Mouse (Mus musculus) embryonic stem cell, embryonic (primary cell): Measurements from ENCODE around the gene Pdgfc.
"Not testable (repeated sequence)": the region's sequence is repeated elsewhere in the genome, so short reads cannot be mapped to it uniquely, and the experiment has no call there.

ENCODE experiments used
- CTCF ChIA-PET, 4 experiments: fragments of 300-600 bp in 2 of 4; fragments of 350-600 bp in 2 of 4; sonication (Branson Sonifier 250); formaldehyde crosslinking; loops; one replicate each; lab custom pipeline; 2022; ENCODE audit warnings: inconsistent platforms in 2 of 4; lab: Charles Lee
- POLR2A ChIA-PET, 4 experiments: fragments of 300-600 bp in 2 of 4; fragments of 350-600 bp in 2 of 4; sonication (Branson Sonifier 250); formaldehyde crosslinking; loops; one replicate each; lab custom pipeline; 2022; ENCODE audit warnings: antibody characterized with exemption in 4 of 4, inconsistent platforms in 1 of 4; lab: Charles Lee

Gene Pdgfc

DNA sequence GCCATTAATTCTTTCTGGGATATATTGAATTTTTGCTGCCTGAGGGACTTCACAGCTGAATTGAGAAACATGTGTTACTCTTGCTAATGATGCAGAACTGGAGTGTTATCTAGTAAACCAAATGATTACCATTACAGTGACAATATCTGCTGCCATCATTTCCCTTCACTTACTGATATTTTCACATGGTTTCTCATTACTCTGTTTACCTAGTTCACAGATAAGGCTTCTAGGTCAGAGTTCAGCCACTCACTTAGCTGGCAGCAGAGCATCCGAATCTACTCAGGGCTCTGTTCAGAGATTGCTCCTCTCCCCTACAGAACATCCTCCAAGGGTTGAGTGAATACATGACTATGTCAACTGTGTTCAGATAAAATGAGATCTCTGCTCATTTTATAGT is 71.3 kb downstream of the Pdgfc start:
- ChIA-PET CTCF (no interaction called here), POLR2A (no interaction called here)

- CTCF ChIA-PET, result interaction anchor here in 1 of 4 experiments (0.5 kb wide), 1 partner anchor 135 kb away, joined by 3 read pairs; no protein-coding TSS in a partner anchor
- POLR2A ChIA-PET, result interaction anchor here in 1 of 4 experiments (3.9 kb wide), 1 partner anchor 9 kb away, joined by 14 read pairs; no protein-coding TSS in a partner anchor
Measured at GRCm38 (mm10) chr3:81110968-81111367, 74.8 kb downstream of the Pdgfc start.

GRCm38 (mm10) chr3:81112892-81113291 is 76.7 kb downstream of the Pdgfc start:
- POLR2A ChIA-PET, result interaction anchor here in 1 of 4 experiments (3.9 kb wide), 1 partner anchor 11 kb away, joined by 14 read pairs; no protein-coding TSS in a partner anchor
- CTCF ChIA-PET, result no interaction called here

- ChIA-PET POLR2A (no interaction called here), CTCF (no interaction called here)
Measured at GRCm38 (mm10) chr3:81120664-81121063, 84.4 kb downstream of the Pdgfc start.

GRCm38 (mm10) chr3:81121731-81122130 is 85.5 kb downstream of the Pdgfc start:
- ChIA-PET POLR2A (no interaction called here), CTCF (no interaction called here)

DNA sequence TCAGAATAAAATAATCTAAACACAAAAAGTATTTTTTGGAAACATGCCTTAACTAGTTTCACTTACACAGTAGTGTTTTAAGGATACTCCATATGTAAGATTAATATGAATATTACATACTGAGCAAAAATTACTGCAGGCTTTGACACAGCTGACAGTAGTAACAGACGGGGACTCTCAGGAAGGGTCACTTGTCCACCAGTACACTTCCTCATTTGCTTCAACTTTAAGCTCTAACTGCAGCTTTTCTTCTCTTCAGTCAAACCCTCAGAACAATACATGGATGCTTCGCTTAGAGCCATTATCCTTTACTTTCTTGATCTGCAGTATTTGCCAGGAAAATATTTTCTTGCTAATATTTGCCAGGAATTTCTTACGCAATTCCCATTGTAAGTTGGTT is 87.2 kb downstream of the Pdgfc start:
- CTCF ChIA-PET, result no interaction called here
- POLR2A ChIA-PET, result no interaction called here

- ChIA-PET POLR2A (interaction anchor here in 3 of 4 experiments (0.5 to 1.6 kb wide), 5 partner anchors 9 to 104 kb away, joined by 3 to 5 read pairs (median 3); no protein-coding TSS in a partner anchor), CTCF (interaction anchor here in 1 of 4 experiments (0.6 kb wide), 2 partner anchors 103 to 587 kb away, joined by 3 to 4 read pairs; no protein-coding TSS in a partner anchor)
Measured at GRCm38 (mm10) chr3:81127013-81127412, 90.8 kb downstream of the Pdgfc start.

DNA sequence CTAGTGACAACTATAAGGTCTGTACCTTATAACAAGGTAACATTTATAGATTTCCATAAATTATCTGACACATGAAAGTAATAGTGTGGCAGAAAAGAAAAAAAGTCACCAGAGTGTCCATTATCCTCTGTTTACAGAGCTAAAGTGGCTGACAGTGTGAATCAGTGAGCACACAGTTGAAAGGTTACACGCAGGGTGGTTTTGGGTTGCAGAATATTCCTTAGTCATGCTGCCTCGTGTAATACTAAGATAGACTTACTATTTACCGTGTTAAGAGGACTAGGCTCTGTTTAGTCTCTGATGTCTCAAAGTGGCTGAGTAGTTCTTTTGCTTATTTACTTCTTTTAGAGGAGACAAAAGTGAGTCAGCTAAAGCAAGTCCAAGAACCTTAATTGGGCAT is 100.8 kb downstream of the Pdgfc start:
- ChIA-PET POLR2A (no interaction called here), CTCF (no interaction called here)

DNA sequence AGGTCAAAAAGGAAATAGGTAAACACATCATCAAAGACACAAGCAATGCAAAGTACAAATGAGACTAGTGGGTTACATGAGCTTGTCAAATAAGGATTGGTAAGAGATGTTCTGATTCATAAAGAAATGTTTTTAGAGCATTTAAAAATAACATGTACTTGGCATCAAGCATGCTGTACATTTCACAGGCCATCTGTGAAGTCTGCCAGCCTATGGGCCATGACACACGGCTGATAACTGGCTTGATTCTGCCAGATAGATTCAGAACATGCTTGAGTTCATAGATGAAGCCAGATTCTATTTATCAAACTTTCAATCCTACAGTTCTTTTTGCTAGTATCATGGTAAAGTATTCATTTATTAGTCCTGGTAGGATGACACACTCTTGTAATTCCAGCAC is 101.8 kb downstream of the Pdgfc start:
- POLR2A ChIA-PET, CTCF ChIA-PET: not testable (repeated sequence)

- ChIA-PET POLR2A (no interaction called here), CTCF (no interaction called here)
Measured at GRCm38 (mm10) chr3:81143730-81144129, 107.5 kb downstream of the Pdgfc start.

GRCm38 (mm10) chr3:81149109-81149521 is 112.9 kb downstream of the Pdgfc start:
- ChIA-PET POLR2A (interaction anchor here in 1 of 4 experiments (1.0 to 1.6 kb wide), 3 partner anchors 9 to 22 kb away, joined by 3 to 5 read pairs (median 4); no protein-coding TSS in a partner anchor), CTCF (interaction anchor here in 1 of 4 experiments (0.9 kb wide), 1 partner anchor 110 kb away, joined by 3 read pairs; no protein-coding TSS in a partner anchor)

- CTCF ChIA-PET, result interaction anchor here in 1 of 4 experiments (0.6 kb wide), 1 partner anchor 178 kb away, joined by 4 read pairs; no protein-coding TSS in a partner anchor
- POLR2A ChIA-PET, result no interaction called here
Measured at GRCm38 (mm10) chr3:81150228-81150627, 114.0 kb downstream of the Pdgfc start.

DNA sequence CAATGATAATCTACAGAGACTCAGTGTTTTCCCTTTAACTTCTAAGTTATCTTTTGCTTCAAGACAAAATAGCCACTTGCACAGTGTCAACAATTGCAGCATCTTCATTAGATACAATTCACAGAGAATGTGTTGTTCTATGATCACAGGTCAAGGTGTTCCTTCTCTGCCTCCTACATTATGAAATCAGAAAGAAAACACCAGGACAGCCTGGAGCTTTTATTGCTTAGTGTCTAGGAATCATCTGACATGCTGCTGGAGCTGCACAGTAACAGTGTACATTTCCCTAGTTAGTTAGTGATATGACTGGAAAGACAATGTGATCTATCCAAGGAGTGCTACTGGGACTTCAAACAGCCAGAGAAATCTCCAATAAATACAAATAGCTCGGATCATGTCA is 118.2 kb downstream of the Pdgfc start:
- ChIA-PET CTCF (interaction anchor here in 1 of 4 experiments (0.6 kb wide), 1 partner anchor 58 kb away, joined by 4 read pairs; no protein-coding TSS in a partner anchor), POLR2A (no interaction called here)

DNA sequence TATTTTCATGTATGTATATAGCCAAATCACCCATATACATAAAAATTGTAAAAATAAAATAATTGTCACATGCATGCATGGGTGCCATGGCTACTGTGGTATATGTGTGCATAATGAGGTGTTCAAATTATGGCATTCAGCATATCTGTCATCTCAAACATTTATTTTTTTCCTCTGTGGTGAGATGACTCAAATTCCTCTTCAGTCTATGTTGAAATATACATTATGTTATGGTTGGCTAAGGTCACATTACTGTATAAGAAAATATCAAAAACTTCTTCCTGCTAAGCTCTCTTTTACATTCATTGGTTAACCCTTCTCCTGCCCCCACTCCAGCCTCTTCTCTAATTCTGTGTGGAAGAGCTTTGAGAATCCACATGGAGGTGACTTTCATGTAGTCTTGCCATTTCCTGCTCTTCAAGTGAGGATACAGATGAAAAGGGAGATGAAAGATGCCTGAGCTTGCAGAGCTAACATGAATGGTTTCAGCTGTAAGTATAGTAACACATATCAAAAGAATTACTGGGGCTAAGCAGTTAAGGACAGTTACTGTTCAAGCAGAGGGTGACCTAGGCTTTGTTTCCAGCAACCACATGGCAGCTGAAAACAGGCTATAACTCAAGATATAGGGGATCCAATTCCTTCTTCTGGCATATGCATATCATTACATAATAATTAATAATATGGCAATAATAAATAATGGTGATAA is 124.4 kb downstream of the Pdgfc start:
- ChIA-PET POLR2A (no interaction called here), CTCF (no interaction called here)

GRCm38 (mm10) chr3:81162129-81162528 is 125.9 kb downstream of the Pdgfc start:
- POLR2A ChIA-PET, result no interaction called here
- CTCF ChIA-PET, result no interaction called here

DNA sequence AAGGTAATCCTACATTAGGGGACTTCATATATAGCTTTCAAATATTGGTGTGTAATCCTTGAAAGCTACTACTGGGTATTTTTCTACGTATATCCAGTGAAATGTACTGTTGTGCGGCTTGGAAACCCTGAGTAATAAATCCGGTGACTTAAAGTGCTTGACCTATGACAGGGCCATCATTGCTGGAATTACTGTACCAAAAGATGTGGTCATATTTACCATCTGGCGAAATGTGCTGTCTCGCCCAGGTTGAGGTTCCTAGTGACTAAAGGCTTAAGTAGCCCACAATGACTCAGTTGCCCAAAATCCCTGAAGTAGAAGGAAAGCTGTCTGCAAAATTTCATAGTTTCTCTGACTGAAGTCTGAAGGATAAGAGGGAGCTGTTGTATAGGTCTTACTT is 127.9 kb downstream of the Pdgfc start:
- ChIA-PET CTCF (interaction anchor here in 1 of 4 experiments (0.6 kb wide), 1 partner anchor 1983 kb away, joined by 4 read pairs; no protein-coding TSS in a partner anchor), POLR2A (interaction anchor here in 1 of 4 experiments (0.7 to 1.2 kb wide), 2 partner anchors 49 to 110 kb away, joined by 3 read pairs; no protein-coding TSS in a partner anchor)

GRCm38 (mm10) chr3:81170073-81170809 is 134.0 kb downstream of the Pdgfc start:
- CTCF ChIA-PET, result no interaction called here
- POLR2A ChIA-PET, result interaction anchor here in 1 of 4 experiments (0.6 to 1.1 kb wide), 2 partner anchors 113 to 175 kb away, joined by 3 read pairs; no protein-coding TSS in a partner anchor

DNA sequence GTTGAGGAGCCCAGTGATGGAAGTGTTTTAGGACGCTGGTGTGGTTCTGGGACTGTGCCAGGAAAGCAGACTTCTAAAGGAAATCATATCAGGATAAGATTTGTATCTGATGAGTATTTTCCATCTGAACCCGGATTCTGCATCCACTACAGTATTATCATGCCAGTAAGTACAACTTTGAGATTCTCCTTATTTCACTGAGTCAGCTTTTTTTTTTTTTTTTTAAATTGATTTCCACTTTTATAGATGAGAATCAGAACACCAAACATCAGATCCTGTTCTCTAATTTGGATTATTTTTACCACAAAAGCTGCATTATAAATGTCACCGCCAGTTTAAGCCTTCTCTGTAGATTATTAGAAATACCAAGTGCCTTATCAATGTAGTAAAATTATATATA is 138.6 kb downstream of the Pdgfc start:
- ChIA-PET POLR2A (interaction anchor here in 1 of 4 experiments (0.6 kb wide), 1 partner anchor 87 kb away, joined by 3 read pairs; no protein-coding TSS in a partner anchor), CTCF (no interaction called here)

DNA sequence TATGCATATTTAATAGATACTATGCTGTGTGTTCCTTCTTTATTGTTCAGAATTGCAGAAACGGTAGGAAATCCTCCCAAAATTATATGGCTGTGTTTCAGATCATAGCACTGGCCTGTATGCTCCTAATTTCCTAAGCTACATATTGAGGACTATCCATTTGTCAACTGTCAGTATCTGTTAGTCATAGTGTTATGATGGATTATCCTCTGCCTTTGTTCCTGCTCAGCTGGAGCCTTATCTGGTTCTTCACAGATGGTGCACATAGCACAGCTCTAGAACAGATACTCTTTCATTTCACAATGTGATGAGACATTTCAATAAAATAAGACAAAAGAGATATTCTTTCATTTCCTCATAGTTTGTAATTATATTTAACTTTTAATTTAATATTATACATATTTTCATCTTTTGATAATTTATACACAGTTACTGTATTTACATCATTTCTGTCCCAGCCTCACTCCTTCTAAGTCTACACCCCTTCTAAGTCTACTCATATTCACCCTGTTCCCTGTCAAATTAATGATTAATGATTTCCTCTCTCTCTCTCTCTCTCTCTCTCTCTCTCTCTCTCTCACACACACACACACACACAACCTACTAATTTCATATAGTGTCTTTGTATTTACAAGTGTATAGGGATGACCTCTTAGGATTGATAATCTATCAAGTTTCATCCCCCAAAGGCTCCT is 145.2 kb downstream of the Pdgfc start:
- ChIA-PET POLR2A (no interaction called here), CTCF (no interaction called here)
